Mouse (Mus musculus) G1E (cell line): ENCODE measurements at regions not wholly inside any gene's neighbourhood (a gene's known extent, or its start where the extent isn't known, plus 50 kb on each side); places are given as distances from the start of the nearest gene placed in this dataset.

Source experiments
- CTCF ChIP-seq: IDR thresholded peaks from 2 replicates; pipeline ENCODE4 v1.5.1; 2012; ENCODE audit warnings: low read depth, low read length, inconsistent platforms, mixed read lengths
- GATA1 ChIP-seq: IDR thresholded peaks from 2 replicates; pipeline ENCODE4 v1.6.1; 2012; ENCODE audit warnings: borderline replicate concordance, low read length, inconsistent platforms, mixed read lengths
- GATA2 ChIP-seq: IDR thresholded peaks from 2 replicates; pipeline ENCODE4 v1.6.1; 2012; ENCODE audit warnings: low read depth, low read length, inconsistent platforms, borderline replicate concordance
- POLR2AphosphoS5 ChIP-seq: IDR thresholded peaks from 2 replicates; pipeline ENCODE4 v1.6.1; 2012; ENCODE audit warnings: low read depth, low read length, inconsistent platforms; ENCODE audit not compliant: insufficient replicate concordance
- TAL1 ChIP-seq: conservative IDR thresholded peaks from 2 replicates; pipeline ENCODE4 v1.6.1; 2012; ENCODE audit warnings: low read depth, low read length, inconsistent platforms, mixed read lengths

- no peak for TF ChIP-seq GATA2
- TF ChIP-seq CTCF, result no peak
- no peak for TF ChIP-seq POLR2AphosphoS5
- TF ChIP-seq TAL1, result no peak
- no peak for TF ChIP-seq GATA1
Observed at GRCm38 (mm10) chr1:190270784-190271385, 100.4 kb upstream of the Prox1 start.
